ENCODE assay signal across 18 mouse cellular contexts in the genomic region with DNA sequence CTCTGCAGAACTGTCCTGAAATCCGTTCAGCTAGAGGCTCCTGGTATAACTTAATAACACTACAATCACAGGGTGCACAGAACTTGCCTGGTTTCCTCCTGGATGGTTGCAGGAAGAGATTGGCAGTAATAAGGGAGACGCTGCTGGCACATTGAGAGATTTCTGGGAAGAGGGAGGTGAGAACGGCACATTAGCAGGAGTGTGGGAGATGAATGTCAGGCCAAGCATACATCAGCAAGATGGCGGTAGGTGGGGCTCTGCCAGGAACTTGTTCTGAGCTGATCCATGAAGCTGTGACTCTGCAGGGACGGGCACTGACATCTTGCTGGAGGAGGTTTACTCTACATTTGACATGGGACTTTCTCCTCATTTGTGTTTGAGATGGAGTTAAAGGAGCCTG. TPM values are rescaled to one million over a fixed set of nuclear protein-coding genes. Genes with fewer than 3 reads are reported as not detected.
DNase-seq lines count a peak whose midpoint lies in the region; ATAC-seq and TF ChIP-seq lines count a peak whose summit lies in the region.
"Had no signal": no experiment of that assay in that cellular context is flagged by ENCODE, and none has a peak within 500 bp of the region (broad histone marks: within the 10 kb centered on the region; RNA-seq: fewer than 3 reads in every experiment).

No protein-coding gene starts in this region.

- TF ChIP-seq CTCF in layer of hippocampus, adult 2 months (conservative IDR thresholded peaks at IDR 0.05) = no peak

- H3K9ac ChIP-seq in forebrain, embryonic 16.5 days (replicated peaks; ENCODE audit: low read depth, low read length) = no peak overlapping the region
- no peak overlapping the region for H3K9ac ChIP-seq in forebrain, embryonic 11.5 days (ENCODE audit: low read length)
- H3K9ac ChIP-seq: hindbrain, embryonic 15.5 days; liver, embryonic 14.5 days; stomach, embryonic 15.5 days had no signal

- DNase-seq in forebrain, embryonic 11.5 days (ENCODE audit: low spot score) = no peak
- peak; percentile 51 to 61 for DNase-seq in layer of hippocampus, adult 2 months (ENCODE audit: low spot score in 2 of 2)
- DNase-seq in left cerebral cortex, adult 9 months (ENCODE audit: low spot score in 2 of 2) = peak; percentile 46 to 59
- DNase-seq in right cerebral cortex, postnatal 25 days = peak; percentile 39
- no peak for DNase-seq in adrenal gland, adult 2 months
- DNase-seq in urinary bladder, postnatal 14 days (ENCODE audit: low spot score) = no peak
- DNase-seq: adrenal gland, adult 8-10 months; cerebellum, postnatal 25 days; kidney, adult 18-20 months; kidney, postnatal 4 days; lung, postnatal 10 days had no signal

- peak; percentile 75 for ATAC-seq in forebrain, embryonic 16.5 days
- no peak for ATAC-seq in forebrain, embryonic 11.5 days (replicated peaks; ENCODE audit: low FRiP score)
- no peak for ATAC-seq in erythroid progenitor cell, adult 5-6 weeks (replicated peaks; ENCODE audit: low FRiP score, poor library complexity, severe bottlenecking)
- ATAC-seq: Patski had no signal

- H3K4me1 ChIP-seq in forebrain, embryonic 16.5 days (replicated peaks; ENCODE audit: control insufficient read depth, insufficient read depth, low read length) = no peaks in the 10 kb centered on the region
- H3K4me1 ChIP-seq in forebrain, embryonic 11.5 days (replicated peaks; ENCODE audit: control insufficient read depth, insufficient read depth, low read length) = no peaks in the 10 kb centered on the region
- H3K4me1 ChIP-seq: hindbrain, embryonic 15.5 days; stomach, embryonic 15.5 days had no signal

- no peaks in the 10 kb centered on the region for H3K27me3 ChIP-seq in forebrain, embryonic 16.5 days (replicated peaks; ENCODE audit: control insufficient read depth, insufficient read depth, low read length)
- H3K27me3 ChIP-seq in forebrain, embryonic 11.5 days (ENCODE audit: control insufficient read depth, insufficient read depth, low read length) = no peaks in the 10 kb centered on the region
- H3K27me3 ChIP-seq: hindbrain, embryonic 15.5 days; stomach, embryonic 15.5 days had no signal

- WGBS in forebrain, embryonic 16.5 days = 62% methylated on average over 5 of the region's 5 CpGs
- 92% methylated on average over 5 of the region's 5 CpGs for WGBS in forebrain, embryonic 11.5 days

- H3K36me3 ChIP-seq in forebrain, embryonic 16.5 days (ENCODE audit: control insufficient read depth, insufficient read depth) = no peaks in the 10 kb centered on the region
- H3K36me3 ChIP-seq in forebrain, embryonic 11.5 days (ENCODE audit: control insufficient read depth, insufficient read depth, low read length) = no peaks in the 10 kb centered on the region
- H3K36me3 ChIP-seq: hindbrain, embryonic 15.5 days; stomach, embryonic 15.5 days had no signal

- H3K9me3 ChIP-seq in forebrain, embryonic 16.5 days (ENCODE audit: control insufficient read depth, low read length) = no peaks in the 10 kb centered on the region
- H3K9me3 ChIP-seq in forebrain, embryonic 11.5 days (ENCODE audit: control insufficient read depth, low read length) = no peaks in the 10 kb centered on the region
- H3K9me3 ChIP-seq: hindbrain, embryonic 15.5 days; stomach, embryonic 15.5 days had no signal

- no peak overlapping the region for H3K4me3 ChIP-seq in forebrain, embryonic 16.5 days (replicated peaks; ENCODE audit: low read length)
- no peak overlapping the region for H3K4me3 ChIP-seq in forebrain, embryonic 11.5 days (ENCODE audit: low read depth, low read length)
- H3K4me3 ChIP-seq in layer of hippocampus, adult 2 months = no peak overlapping the region
- H3K4me3 ChIP-seq: hindbrain, embryonic 15.5 days; stomach, embryonic 15.5 days had no signal

- H3K27ac ChIP-seq in forebrain, embryonic 16.5 days (ENCODE audit: low read length) = no peak overlapping the region
- no peak overlapping the region for H3K27ac ChIP-seq in forebrain, embryonic 11.5 days (ENCODE audit: low read depth, low read length)
- H3K27ac ChIP-seq in layer of hippocampus, adult 2 months = peak overlapping the region; percentile 62
- H3K27ac ChIP-seq: hindbrain, embryonic 15.5 days; liver, embryonic 14.5 days; stomach, embryonic 15.5 days had no signal

- no peak overlapping the region for H3K4me2 ChIP-seq in forebrain, embryonic 16.5 days (ENCODE audit: low read length)
- H3K4me2 ChIP-seq in forebrain, embryonic 11.5 days (ENCODE audit: low read depth, low read length, severe bottlenecking) = no peak overlapping the region
- H3K4me2 ChIP-seq: hindbrain, embryonic 15.5 days; stomach, embryonic 15.5 days had no signal

RNA-seq across cellular contexts. Expression of a gene that starts 48.6 kb away (rescaled TPM):
- polyA plus RNA-seq in forebrain, embryonic 16.5 days (2015; fragmentation: Nextera tagmentation; extraction: Ambion mirVana) = 13.4 and 15.0 TPM in 2 replicates
- polyA plus RNA-seq in forebrain, embryonic 11.5 days (2014; fragmentation: Nextera tagmentation; extraction: Ambion mirVana) = 1.2 and 1.5 TPM in 2 replicates
- total RNA-seq in layer of hippocampus, adult 2 months (2021) = 10 to 100 TPM; 63.9 to 66.6 TPM
- total RNA-seq in adrenal gland, adult 2 months (2021) = under 1 TPM; 0.61 to 0.73 TPM
- polyA plus RNA-seq in adrenal gland, adult 2 months (2012; rRNA removed) = 0.09 TPM in 1 of 2 replicates, not detected in the other
- not detected in 2 replicates for total RNA-seq in erythroid progenitor cell, adult 5-6 weeks (2015; ENCODE audit: low replicate concordance)
- total RNA-seq in erythroid progenitor cell, adult 5-6 weeks (2017; ENCODE audit: low replicate concordance) = not detected in 2 replicates
- total RNA-seq: granulocyte monocyte progenitor cell, adult 5-6 weeks had no signal

Comparison
In these comparisons a context has a peak if more than half of its experiments do, and no peak if none do; other contexts are left out.
1. DNase-seq: peak in layer of hippocampus, adult 2 months (2 of 2), left cerebral cortex, adult 9 months (2 of 2) and right cerebral cortex, postnatal 25 days (single experiment); none in forebrain, embryonic 11.5 days (single experiment), adrenal gland, adult 2 months (single experiment) and urinary bladder, postnatal 14 days (single experiment).
2. RNA of a gene that starts 48.6 kb away (total RNA-seq): 63.9 to 66.6 TPM in layer of hippocampus, adult 2 months; 0.61 to 0.73 TPM in adrenal gland, adult 2 months and not detected in erythroid progenitor cell, adult 5-6 weeks; every median in the first group is over 10 times any median in the second.